Mouse (Mus musculus): ENCODE measurements around the gene Olfr657. TPM values are rescaled to one million over a fixed set of nuclear protein-coding genes. Genes with fewer than 3 reads are reported as not detected.

The Olfr657 gene
- polyA plus RNA-seq (2015; fragmentation: Nextera tagmentation; extraction: Ambion mirVana): not detected in 2 replicates

DNA sequence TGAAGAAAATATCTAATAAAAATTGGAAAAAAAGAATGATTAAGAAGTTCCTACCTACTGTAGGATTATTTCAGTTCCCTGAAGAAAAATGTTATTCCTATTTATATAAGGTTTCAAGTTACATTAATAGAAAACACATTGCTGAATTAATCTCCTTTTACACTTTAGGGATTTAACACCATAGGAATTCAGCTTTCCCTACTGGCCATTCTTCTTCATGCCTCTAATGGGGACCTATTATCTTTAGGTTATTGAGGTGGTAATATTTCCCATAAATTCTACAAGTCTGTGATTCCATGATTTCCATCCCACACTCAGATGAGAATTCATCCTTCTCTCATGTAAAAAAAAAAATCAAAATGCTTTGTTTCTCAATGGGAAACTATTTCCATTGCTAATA, at the start of gene Olfr657:
Olfr657 (plus strand) TSS at position 301 of the 400 bp plus-strand sequence.
- ATAC-seq (ENCODE audit: low FRiP score, low read depth): no peak
- Histone ChIP-seq H3K27ac (replicated peaks) (no peak within 1 kb of the TSS), H3K4me3 (no peak within 1 kb of the TSS), H3K4me2 (no peak within 1 kb of the TSS), H3K36me3 (no peaks in the 10 kb centered on the region), H3K9ac (no peak within 1 kb of the TSS), H3K4me1 (replicated peaks) (no peaks in the 10 kb centered on the region), H3K27me3 (no peaks in the 10 kb centered on the region), H3K9me3 (no peaks in the 10 kb centered on the region)

DNA sequence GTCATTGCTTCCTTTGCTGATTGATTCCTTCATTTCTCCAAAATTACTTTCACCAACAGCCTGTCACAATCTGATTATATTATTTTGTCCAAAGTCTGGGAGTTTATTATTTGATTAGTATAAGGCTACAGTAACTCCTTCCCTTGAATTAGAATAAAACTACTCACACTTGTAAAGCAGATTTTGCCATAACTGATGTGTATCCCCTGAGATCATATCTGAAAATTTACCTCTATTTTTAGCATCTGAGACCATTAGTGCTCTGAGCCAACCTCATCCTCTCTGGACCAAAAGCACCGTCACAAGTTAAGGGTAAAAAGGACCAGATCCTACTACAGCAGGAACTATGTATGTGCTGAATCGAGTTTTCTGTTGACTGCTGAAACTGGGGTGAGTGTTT, 47.6 kb upstream of the Olfr657 start, which contains the start of gene Olfr653:
Olfr653 (plus strand) TSS at position 301 of the 400 bp plus-strand sequence.
- no peak within 1 kb of the TSS for H3K4me3 ChIP-seq
- no peaks in the 10 kb centered on the region for H3K27me3 ChIP-seq
- ATAC-seq (ENCODE audit: low FRiP score, low read depth): no peak
- H3K9ac ChIP-seq: no peak within 1 kb of the TSS
- no peak within 1 kb of the TSS for H3K4me2 ChIP-seq
- 71% methylated on average over 2 of the region's 2 CpGs for WGBS
- H3K9me3 ChIP-seq: no peaks in the 10 kb centered on the region
- no peaks in the 10 kb centered on the region for H3K4me1 ChIP-seq (replicated peaks)
- no peaks in the 10 kb centered on the region for H3K36me3 ChIP-seq
- no peak within 1 kb of the TSS for H3K27ac ChIP-seq (replicated peaks)

DNA sequence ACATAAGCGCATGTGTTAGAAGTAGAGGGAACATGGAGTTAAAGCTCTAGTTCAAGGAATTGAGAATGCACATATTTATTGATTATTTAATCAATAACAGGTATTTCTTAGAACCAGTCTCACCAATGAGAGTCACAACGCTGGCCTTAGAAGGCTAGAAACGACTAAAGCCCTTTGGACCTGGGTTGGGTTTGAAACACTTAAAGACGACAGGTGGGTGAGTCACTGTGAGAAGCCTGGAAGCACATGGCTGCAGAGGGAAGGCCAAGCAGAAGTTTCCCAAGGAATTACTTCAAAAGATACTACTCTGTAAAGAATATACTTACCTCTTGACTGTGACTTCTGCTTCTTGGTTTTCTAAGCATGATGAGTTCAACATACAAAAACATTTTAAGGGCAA, 43.7 kb upstream of the Olfr657 start:
- H3K4me2 ChIP-seq: no peak overlapping the region
- H3K4me1 ChIP-seq (replicated peaks): no peaks in the 10 kb centered on the region
- no peak overlapping the region for H3K9ac ChIP-seq
- ATAC-seq (ENCODE audit: low FRiP score, low read depth): no peak
- no peak overlapping the region for H3K27ac ChIP-seq (replicated peaks)
- H3K9me3 ChIP-seq: no peaks in the 10 kb centered on the region
- WGBS: 89% methylated on average over 4 of the region's 4 CpGs
- H3K36me3 ChIP-seq: no peaks in the 10 kb centered on the region
- no peak overlapping the region for H3K4me3 ChIP-seq
- H3K27me3 ChIP-seq: no peaks in the 10 kb centered on the region

DNA sequence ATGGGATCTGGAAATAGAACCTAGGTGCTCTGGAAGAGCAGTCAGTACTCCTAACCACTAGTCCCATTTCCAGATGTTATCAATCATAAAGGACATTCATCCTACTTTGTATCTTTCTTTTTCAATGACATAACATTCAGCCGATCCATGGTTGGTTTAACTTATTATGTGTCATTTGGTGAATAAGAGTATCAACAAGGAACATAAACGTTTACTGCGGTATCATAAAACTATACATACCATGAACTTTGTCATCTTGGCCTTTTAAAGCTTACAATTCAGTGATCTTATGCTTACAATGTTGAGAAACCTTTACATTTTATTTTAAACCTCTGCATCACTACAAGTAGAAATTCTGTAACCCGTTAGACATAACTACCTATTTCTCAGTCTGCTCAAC, 43.2 kb upstream of the Olfr657 start:
- H3K9me3 ChIP-seq: no peaks in the 10 kb centered on the region
- H3K4me3 ChIP-seq: no peak overlapping the region
- no peak overlapping the region for H3K27ac ChIP-seq (replicated peaks)
- no peaks in the 10 kb centered on the region for H3K4me1 ChIP-seq (replicated peaks)
- ATAC-seq (ENCODE audit: low FRiP score, low read depth): no peak
- H3K4me2 ChIP-seq: no peak overlapping the region
- no peaks in the 10 kb centered on the region for H3K36me3 ChIP-seq
- H3K9ac ChIP-seq: no peak overlapping the region
- 91% methylated on average over 4 of the region's 4 CpGs for WGBS
- H3K27me3 ChIP-seq: no peaks in the 10 kb centered on the region

DNA sequence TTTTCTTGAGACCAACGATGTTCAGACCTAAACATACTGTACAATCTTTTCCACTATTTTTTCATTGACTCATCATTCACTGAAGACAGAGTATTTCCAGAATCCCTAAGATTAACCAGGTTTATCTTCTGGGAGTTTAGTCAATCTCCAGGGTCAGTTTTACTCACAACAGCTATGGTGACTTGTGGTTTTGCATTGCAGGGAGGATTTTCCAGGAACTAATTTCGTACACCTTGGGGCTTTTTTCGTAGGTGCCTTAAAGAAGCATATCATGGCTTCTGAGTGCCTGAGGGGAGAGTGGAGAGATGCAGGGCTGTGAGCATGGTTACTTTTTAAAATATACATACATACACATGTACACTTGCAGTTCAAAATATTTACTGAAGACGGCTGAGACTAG, 37.9 kb upstream of the Olfr657 start, which contains the start of gene Olfr654:
Olfr654 (plus strand) TSS at position 301 of the 400 bp plus-strand sequence.
- no peak within 1 kb of the TSS for H3K9ac ChIP-seq
- H3K9me3 ChIP-seq: no peaks in the 10 kb centered on the region
- no peaks in the 10 kb centered on the region for H3K36me3 ChIP-seq
- H3K4me2 ChIP-seq: no peak within 1 kb of the TSS
- no peak within 1 kb of the TSS for H3K27ac ChIP-seq (replicated peaks)
- H3K4me3 ChIP-seq: no peak within 1 kb of the TSS
- no peaks in the 10 kb centered on the region for H3K4me1 ChIP-seq (replicated peaks)
- no peak for ATAC-seq (ENCODE audit: low FRiP score, low read depth)
- WGBS: 92% methylated on average over 4 of the region's 4 CpGs
- no peaks in the 10 kb centered on the region for H3K27me3 ChIP-seq

DNA sequence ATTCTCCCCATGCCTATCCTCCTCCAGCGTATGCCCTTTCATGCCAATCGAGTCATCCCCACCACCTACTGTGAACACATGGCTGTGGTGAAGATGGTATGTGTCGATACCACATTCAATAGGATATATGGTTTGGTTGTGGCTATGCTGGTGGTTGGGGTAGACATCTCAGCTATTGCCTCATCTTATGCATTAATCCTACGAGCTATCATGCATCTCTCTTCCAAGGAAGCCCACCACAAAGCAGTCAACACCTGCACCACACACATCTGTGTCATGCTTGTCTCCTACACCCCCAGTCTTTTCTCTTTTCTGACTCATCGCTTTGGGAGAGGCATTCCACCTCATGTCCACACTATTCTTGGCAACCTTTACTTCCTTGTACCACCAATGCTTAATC, 36.3 kb upstream of the Olfr657 start:
- Histone ChIP-seq H3K27ac (replicated peaks) (no peak overlapping the region), H3K4me1 (replicated peaks) (no peaks in the 10 kb centered on the region), H3K9ac (no peak overlapping the region), H3K9me3 (no peaks in the 10 kb centered on the region), H3K4me2 (no peak overlapping the region), H3K36me3 (no peaks in the 10 kb centered on the region), H3K4me3 (no peak overlapping the region), H3K27me3 (no peaks in the 10 kb centered on the region)
- WGBS: 88% methylated on average over 5 of the region's 5 CpGs
- no peak for ATAC-seq (ENCODE audit: low FRiP score, low read depth)

DNA sequence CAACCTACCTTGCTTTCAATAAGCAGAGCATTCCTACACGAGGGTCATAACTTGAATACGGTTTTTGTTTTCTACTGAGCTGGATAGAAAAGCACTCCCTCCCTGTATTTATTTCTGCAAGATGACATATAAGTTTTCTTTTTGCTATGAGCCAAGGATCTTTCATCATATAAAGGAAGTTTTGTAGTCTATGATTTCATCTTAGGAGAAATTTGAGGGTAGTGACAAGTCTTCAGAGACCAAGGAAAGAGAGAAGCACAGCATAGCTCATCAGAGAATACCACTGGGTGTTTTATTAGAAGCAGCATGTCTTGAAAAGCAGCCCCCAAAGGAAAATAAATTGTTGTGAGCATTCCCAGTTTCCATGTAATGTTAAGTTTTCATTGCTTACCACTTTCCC, 22.9 kb upstream of the Olfr657 start, which contains the start of gene Olfr655:
Olfr655 (minus strand) TSS at position 101 of the 400 bp plus-strand sequence.
- 88% methylated on average over 2 of the region's 2 CpGs for WGBS
- ATAC-seq (ENCODE audit: low FRiP score, low read depth): no peak
- Histone ChIP-seq H3K9me3 (no peaks in the 10 kb centered on the region), H3K4me3 (no peak within 1 kb of the TSS), H3K36me3 (no peaks in the 10 kb centered on the region), H3K4me2 (no peak within 1 kb of the TSS), H3K27me3 (no peaks in the 10 kb centered on the region), H3K27ac (replicated peaks) (no peak within 1 kb of the TSS), H3K4me1 (replicated peaks) (no peaks in the 10 kb centered on the region), H3K9ac (no peak within 1 kb of the TSS)

DNA sequence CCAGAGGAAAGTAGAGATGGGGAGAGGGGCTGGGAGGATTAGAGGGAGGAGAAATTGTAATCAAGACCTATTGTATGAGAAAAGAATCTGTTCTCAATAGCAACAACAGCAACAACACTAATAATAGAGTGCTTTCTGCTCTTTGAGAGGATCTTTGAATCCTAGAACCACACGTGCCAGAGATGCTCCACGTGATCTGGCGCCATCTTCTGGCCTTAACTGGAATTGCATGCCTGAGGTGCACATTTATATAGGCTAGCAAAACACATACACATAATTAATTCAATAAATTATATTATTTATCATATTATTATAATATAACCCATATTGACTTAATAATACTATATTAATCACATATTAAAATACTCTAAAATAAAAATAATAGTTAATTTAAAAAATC, 21.4 kb upstream of the Olfr657 start:
- Histone ChIP-seq H3K4me3 (no peak overlapping the region), H3K36me3 (no peaks in the 10 kb centered on the region), H3K9ac (no peak overlapping the region), H3K4me1 (replicated peaks) (no peaks in the 10 kb centered on the region), H3K27ac (replicated peaks) (no peak overlapping the region), H3K4me2 (no peak overlapping the region), H3K9me3 (no peaks in the 10 kb centered on the region), H3K27me3 (no peaks in the 10 kb centered on the region)
- ATAC-seq (ENCODE audit: low FRiP score, low read depth): no peak
- 7% methylated on average over 3 of the region's 3 CpGs for WGBS

DNA sequence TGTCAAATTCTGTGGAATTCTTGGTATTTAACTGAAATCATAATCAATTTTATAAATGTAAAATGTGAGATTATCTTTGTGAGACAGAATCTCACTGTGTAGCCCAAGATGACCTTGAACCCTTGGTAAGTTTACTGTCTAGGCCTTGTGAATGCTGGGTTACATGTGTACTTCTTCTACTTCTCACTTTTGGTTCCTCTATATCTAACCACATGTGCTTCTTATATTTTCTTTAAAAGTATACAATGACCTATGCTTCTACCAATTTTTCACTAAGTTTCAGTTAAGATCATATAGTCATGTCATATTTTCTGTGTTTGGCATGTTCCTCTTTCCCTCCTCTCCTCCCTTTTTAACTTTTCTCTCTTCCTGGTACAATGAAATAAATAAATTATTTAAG, 19.9 kb upstream of the Olfr657 start:
- H3K27ac ChIP-seq (replicated peaks): no peak overlapping the region
- no peaks in the 10 kb centered on the region for H3K4me1 ChIP-seq (replicated peaks)
- no peaks in the 10 kb centered on the region for H3K27me3 ChIP-seq
- no peak for ATAC-seq (ENCODE audit: low FRiP score, low read depth)
- H3K4me2 ChIP-seq: no peak overlapping the region
- no peaks in the 10 kb centered on the region for H3K9me3 ChIP-seq
- H3K9ac ChIP-seq: no peak overlapping the region
- H3K36me3 ChIP-seq: no peaks in the 10 kb centered on the region
- no peak overlapping the region for H3K4me3 ChIP-seq

DNA sequence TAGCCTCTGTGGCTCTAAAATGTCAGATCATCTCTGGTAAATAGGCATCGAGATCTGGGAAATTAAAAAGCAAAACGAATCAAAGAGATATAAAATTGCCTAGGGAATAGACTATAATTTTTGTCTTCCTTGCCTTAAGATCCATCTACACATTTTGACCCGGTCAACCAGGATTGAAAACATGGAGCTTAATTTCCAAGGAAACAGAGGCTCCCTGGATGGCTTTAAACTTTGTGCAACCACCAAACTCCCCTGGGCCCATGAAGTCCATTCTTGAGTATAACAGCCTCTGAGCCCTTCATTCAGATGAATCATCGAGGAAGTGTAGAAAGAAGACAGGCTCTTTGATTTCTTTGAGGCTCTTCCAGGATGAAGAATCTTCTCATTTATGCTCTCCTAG, 10.9 kb upstream of the Olfr657 start, which contains the start of gene Olfr656:
Olfr656 (plus strand) TSS at position 301 of the 400 bp plus-strand sequence.
- Histone ChIP-seq H3K9ac (no peak within 1 kb of the TSS), H3K9me3 (no peaks in the 10 kb centered on the region), H3K4me2 (no peak within 1 kb of the TSS), H3K4me1 (replicated peaks) (no peaks in the 10 kb centered on the region), H3K27me3 (no peaks in the 10 kb centered on the region), H3K4me3 (no peak within 1 kb of the TSS), H3K27ac (replicated peaks) (no peak within 1 kb of the TSS), H3K36me3 (no peaks in the 10 kb centered on the region)
- WGBS: 85% methylated on average over 4 of the region's 4 CpGs
- ATAC-seq (ENCODE audit: low FRiP score, low read depth): no peak

DNA sequence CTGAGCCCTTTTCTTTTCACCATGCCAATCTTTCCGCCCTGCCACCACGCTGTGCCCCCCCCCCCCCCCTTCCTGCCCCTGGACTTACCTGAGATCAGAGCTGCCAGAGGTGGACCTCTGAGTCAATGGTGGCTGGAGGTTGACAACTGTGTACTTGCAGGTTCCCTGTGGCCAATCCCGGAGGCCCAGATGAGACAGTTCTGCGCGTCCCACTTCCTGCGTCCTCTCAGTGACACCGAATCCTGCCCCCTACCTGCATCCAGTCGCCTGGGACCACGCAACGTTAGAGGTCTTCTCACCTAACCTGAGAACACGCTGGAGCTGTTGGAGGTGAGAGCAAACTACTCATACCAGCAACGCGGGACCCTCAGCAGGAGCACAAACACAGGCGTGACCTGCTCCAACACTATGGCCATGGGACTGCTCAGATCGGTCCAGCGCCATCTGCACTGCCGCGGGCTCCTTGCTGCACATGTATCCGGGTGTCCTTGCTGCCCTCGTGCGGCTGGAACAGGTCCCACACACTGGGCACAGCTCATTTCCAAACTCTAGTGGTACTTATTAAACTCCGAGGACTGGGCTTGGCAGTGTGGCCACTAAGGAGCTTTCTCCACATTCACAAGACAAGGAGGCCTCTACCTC, 22.4 kb downstream of the Olfr657 start, which contains the start of gene Olfr658:
Olfr658 (minus strand) TSS at position 465 of the 642 bp plus-strand sequence.
- Histone ChIP-seq H3K9ac (0 out of 2 replicates have a peak within 1 kb of the TSS, but pooled peaks have one; percentile 2), H3K4me1 (replicated peaks) (no peaks in the 10 kb centered on the region), H3K27me3 (no peaks in the 10 kb centered on the region), H3K36me3 (no peaks in the 10 kb centered on the region), H3K27ac (replicated peaks) (no peak within 1 kb of the TSS), H3K9me3 (no peaks in the 10 kb centered on the region), H3K4me3 (peak within 1 kb of the TSS; percentile 30), H3K4me2 (peak within 1 kb of the TSS; percentile 52)
- WGBS: 33% methylated on average over 21 of the region's 22 CpGs
- peak; percentile 87 for ATAC-seq (ENCODE audit: low FRiP score, low read depth)

DNA sequence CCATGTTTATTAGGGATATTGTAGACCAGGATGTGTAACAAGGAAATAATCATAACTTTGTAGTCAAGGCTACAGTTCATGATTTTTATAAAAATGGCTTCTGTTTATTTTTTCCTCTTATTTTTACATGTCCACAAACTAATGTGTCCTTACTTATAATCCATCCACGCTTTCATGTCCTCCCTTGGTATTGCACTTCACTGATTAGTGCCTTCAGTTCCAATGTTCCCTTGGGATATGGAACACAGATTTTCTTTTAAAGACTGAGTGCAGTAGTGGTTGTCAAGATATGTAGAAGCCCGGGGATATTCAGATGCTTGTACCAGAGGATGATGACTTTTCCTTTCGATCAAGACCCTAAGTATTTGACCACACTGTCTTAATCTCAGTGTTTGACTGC, 41.9 kb downstream of the Olfr657 start, which contains the start of gene Olfr659:
Olfr659 (plus strand) TSS at position 301 of the 400 bp plus-strand sequence.
- 90% methylated on average over 3 of the region's 3 CpGs for WGBS
- no peak for ATAC-seq (ENCODE audit: low FRiP score, low read depth)
- H3K9ac ChIP-seq: no peak within 1 kb of the TSS
- no peaks in the 10 kb centered on the region for H3K27me3 ChIP-seq
- H3K9me3 ChIP-seq: no peaks in the 10 kb centered on the region
- H3K4me1 ChIP-seq (replicated peaks): no peaks in the 10 kb centered on the region
- H3K4me3 ChIP-seq: no peak within 1 kb of the TSS
- H3K36me3 ChIP-seq: no peaks in the 10 kb centered on the region
- H3K4me2 ChIP-seq: no peak within 1 kb of the TSS
- H3K27ac ChIP-seq (replicated peaks): no peak within 1 kb of the TSS

DNA sequence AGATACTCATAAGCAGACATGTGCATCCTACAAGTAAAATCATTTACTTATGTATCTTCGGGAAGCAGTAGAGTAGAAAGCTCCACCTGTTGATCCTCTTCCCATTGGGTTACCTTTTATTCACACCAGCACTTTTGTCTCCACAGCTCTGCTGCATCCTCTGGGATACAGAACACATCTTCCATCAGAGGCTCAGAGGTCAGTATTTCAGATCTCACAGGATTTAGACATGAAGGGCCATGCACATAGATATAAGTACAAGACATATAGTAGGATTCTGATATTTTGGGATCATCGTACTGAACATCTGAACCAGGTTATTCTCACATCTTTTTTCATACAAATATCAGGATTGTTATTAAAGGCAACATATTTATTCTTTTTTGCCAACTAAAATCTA, 61.6 kb downstream of the Olfr657 start, which contains the start of gene Olfr661:
Olfr661 (plus strand) TSS at position 301 of the 400 bp plus-strand sequence.
- Histone ChIP-seq H3K27ac (replicated peaks) (no peak within 1 kb of the TSS), H3K4me3 (no peak within 1 kb of the TSS), H3K36me3 (no peaks in the 10 kb centered on the region), H3K9me3 (no peaks in the 10 kb centered on the region), H3K9ac (no peak within 1 kb of the TSS), H3K27me3 (no peaks in the 10 kb centered on the region), H3K4me2 (no peak within 1 kb of the TSS), H3K4me1 (replicated peaks) (no peaks in the 10 kb centered on the region)
- no peak for ATAC-seq (ENCODE audit: low FRiP score, low read depth)
- WGBS: 89% methylated on average over 2 of the region's 2 CpGs

Data from hindbrain, embryonic 15.5 days (tissue).